Mouse (Mus musculus) embryonic fibroblast, embryonic 13.5 days (primary cell): ENCODE measurements at regions not wholly inside any gene's neighbourhood (a gene's known extent, or its start where the extent isn't known, plus 50 kb on each side); places are given as distances from the start of the nearest gene placed in this dataset.

Experiments
- H3K27ac ChIP-seq: 2 replicates; pipeline ENCODE4 v1.5.1; 2012; ENCODE audit warnings: low read length, control low read depth, inconsistent platforms; ENCODE audit not compliant: insufficient read depth
- H3K4me1 ChIP-seq: 2 replicates; pipeline ENCODE4 v1.6.1; 2011; ENCODE audit warnings: low read length; ENCODE audit not compliant: control insufficient read depth, insufficient read depth
- H3K4me3 ChIP-seq: 2 replicates; pipeline ENCODE4 v1.5.1; 2011; ENCODE audit warnings: mild to moderate bottlenecking, control low read depth, low read length; ENCODE audit not compliant: insufficient read depth
- CTCF ChIP-seq: IDR thresholded peaks from 2 replicates; pipeline ENCODE4 v1.5.1; 2011; ENCODE audit warnings: mild to moderate bottlenecking, control low read depth, low read length, moderate library complexity, borderline replicate concordance; ENCODE audit not compliant: insufficient read depth
- POLR2A ChIP-seq: IDR thresholded peaks from 2 replicates; pipeline ENCODE4 v1.6.1; 2011; ENCODE audit warnings: low read depth, mild to moderate bottlenecking, control low read depth, low read length, moderate library complexity

DNA sequence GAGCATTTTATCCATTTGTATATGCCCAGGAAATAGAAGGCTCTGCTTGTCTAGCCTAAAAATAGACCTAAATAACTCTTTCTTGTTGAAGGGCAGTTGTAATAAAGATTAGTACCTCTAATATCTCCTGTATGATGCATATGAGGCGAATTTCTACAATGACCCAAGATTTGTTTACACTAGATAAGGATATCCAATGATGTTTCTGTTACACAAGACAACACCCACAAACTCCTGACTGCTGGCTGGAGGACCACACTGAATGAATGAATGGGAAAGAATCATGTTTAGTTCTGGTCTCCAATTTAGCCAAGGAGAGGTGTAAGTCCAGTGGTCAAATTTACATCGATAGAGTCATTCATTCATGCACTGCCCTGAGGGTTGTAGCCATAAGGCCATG lies 118.3 kb downstream of the Dact1 start:
- TF ChIP-seq CTCF (no peak), POLR2A (no peak)
- no peak overlapping the region for H3K27ac ChIP-seq
- no peak overlapping the region for H3K4me3 ChIP-seq
- no peaks in the 10 kb centered on the region for H3K4me1 ChIP-seq

GRCm38 (mm10) chr12:71429561-71430200 lies 120.0 kb downstream of the Dact1 start:
- H3K27ac ChIP-seq: no peak overlapping the region
- no peak overlapping the region for H3K4me3 ChIP-seq
- no peak for TF ChIP-seq CTCF
- TF ChIP-seq POLR2A: no peak
- 0 out of 2 replicates have a peak, but pooled peaks cover 4% of the 10 kb centered on the region for H3K4me1 ChIP-seq

- Histone ChIP-seq H3K27ac (no peak overlapping the region), H3K4me3 (no peak overlapping the region), H3K4me1 (0 out of 2 replicates have a peak, but pooled peaks cover 4% of the 10 kb centered on the region)
- TF ChIP-seq CTCF (no peak), POLR2A (no peak)
Measured at GRCm38 (mm10) chr12:71430331-71430730, 120.6 kb downstream of the Dact1 start.

DNA sequence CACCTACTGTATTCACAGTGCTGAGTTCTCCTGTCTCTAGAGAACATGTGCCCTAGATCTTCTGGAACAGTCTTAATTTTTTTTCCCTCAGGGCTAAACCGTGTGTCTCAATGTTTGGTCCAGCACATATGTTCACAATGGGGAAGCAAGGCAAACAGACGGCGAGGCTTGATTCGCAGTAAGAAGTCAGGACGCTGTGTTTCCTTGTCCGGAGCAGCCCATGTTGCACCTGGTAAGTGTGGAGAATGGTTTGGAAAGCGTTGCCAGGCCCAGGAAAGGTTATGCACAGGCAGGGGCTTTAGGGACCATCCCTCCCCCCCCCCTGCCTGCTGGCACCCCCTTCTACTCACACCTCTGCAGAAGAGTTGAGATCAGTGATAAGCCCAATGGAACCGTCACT lies 121.4 kb downstream of the Dact1 start:
- no peak overlapping the region for H3K4me3 ChIP-seq
- no peak overlapping the region for H3K27ac ChIP-seq
- TF ChIP-seq CTCF: no peak
- no peak for TF ChIP-seq POLR2A
- 0 out of 2 replicates have a peak, but pooled peaks cover 4% of the 10 kb centered on the region for H3K4me1 ChIP-seq

DNA sequence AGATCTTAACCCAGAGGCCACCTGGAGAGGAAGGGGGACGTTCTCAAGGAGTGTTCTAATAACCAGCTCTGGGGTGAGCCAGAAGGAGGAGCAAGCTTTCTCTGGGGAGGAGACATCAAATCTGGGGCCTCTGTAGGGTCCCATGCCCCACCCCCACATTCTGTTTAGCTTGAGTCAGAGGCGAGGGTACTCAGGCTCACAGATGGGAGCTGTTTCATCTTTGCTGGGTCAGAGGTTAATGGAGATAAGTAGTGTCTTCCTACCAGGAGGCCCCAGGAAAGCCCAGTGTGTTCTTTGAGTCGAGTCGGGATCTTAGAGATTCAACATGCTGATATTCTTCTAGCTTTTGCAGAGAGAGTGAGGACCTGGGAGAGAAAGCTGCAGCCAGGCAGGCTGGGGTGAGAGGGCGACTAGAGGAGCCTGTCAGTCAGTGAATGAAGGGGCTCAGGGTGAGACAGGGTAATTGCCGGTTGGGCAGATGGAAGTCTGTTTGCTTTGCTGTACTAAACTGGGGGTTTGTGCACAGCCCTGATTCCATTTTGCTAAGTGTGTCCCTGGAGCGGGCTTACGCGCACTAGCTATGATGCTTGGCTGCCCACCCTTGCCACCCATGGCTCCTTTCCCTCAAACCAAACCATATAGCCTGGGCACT lies 124.0 kb downstream of the Dact1 start:
- Histone ChIP-seq H3K27ac (no peak overlapping the region), H3K4me3 (no peak overlapping the region), H3K4me1 (0 out of 2 replicates have a peak, but pooled peaks cover 4% of the 10 kb centered on the region)
- TF ChIP-seq CTCF (no peak), POLR2A (no peak)

GRCm38 (mm10) chr12:71438254-71438653 lies 128.6 kb downstream of the Dact1 start:
- no peak overlapping the region for H3K27ac ChIP-seq
- no peak overlapping the region for H3K4me3 ChIP-seq
- peaks cover 10% of the 10 kb centered on the region for H3K4me1 ChIP-seq
- TF ChIP-seq POLR2A: no peak
- TF ChIP-seq CTCF: no peak

DNA sequence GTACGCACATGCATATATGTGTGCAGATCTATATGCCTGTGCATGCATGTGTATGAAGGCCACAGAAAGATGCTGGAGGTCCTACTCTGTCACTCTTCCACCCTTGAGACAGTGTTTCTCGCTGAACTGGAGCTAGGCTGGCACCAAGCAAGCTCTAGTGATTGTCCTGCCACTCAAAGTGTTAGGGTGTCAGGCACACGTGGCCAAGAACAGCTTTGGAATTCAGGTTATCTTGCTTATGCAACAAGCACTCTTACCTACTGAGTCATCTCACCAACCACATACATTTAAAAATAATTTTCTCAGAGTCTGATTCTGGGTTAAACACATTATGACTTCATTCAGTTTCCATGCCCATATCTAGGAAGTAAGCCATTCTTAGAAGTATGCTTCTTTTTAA lies 131.2 kb downstream of the Dact1 start:
- Histone ChIP-seq H3K4me3 (no peak overlapping the region), H3K27ac (no peak overlapping the region), H3K4me1 (peaks cover 6% of the 10 kb centered on the region)
- TF ChIP-seq CTCF: no peak
- TF ChIP-seq POLR2A: no peak

- TF ChIP-seq CTCF (no peak), POLR2A (no peak)
- no peak overlapping the region for H3K4me3 ChIP-seq
- no peak overlapping the region for H3K27ac ChIP-seq
- peaks cover 6% of the 10 kb centered on the region for H3K4me1 ChIP-seq
Measured at GRCm38 (mm10) chr12:71441272-71441671, 131.6 kb downstream of the Dact1 start.

GRCm38 (mm10) chr12:71446177-71446891 lies 136.7 kb downstream of the Dact1 start:
- peaks cover 2% of the 10 kb centered on the region for H3K4me1 ChIP-seq
- H3K27ac ChIP-seq: no peak overlapping the region
- TF ChIP-seq POLR2A (no peak), CTCF (no peak)
- no peak overlapping the region for H3K4me3 ChIP-seq

- Histone ChIP-seq H3K4me1 (no peaks in the 10 kb centered on the region), H3K4me3 (no peak overlapping the region), H3K27ac (no peak overlapping the region)
- TF ChIP-seq CTCF (no peak), POLR2A (no peak)
Measured at GRCm38 (mm10) chr12:71446892-71447268, 137.2 kb downstream of the Dact1 start.
